Mouse (Mus musculus) midbrain, embryonic 11.5 days (tissue): ENCODE results near the gene Iqschfp. TPM values are rescaled to one million over a fixed set of nuclear protein-coding genes. Genes with fewer than 3 reads are reported as not detected.

Experiments used
- ATAC-seq: fragments of 200-750 bp; cut with Nextera tagmentation; 2 replicates; pipeline ENCODE4 v1.8.0; 2017; ENCODE audit warnings: moderate TSS enrichment, moderate library complexity; ENCODE audit not compliant: low FRiP score
- DNase-seq: peaks from one replicate; pipeline ENCODE4 v3.0.0; 2015; ENCODE audit warnings: low spot score; ENCODE audit errors: missing footprints
- H3K27ac ChIP-seq: fragments of 300-500 bp; sonication (generic); 2 replicates; pipeline ENCODE4 v1.5.1; 2014; ENCODE audit warnings: low read depth, low read length
- H3K27me3 ChIP-seq: fragments of 300-500 bp; sonication (generic); 2 replicates; pipeline ENCODE4 v1.6.1; 2014; ENCODE audit warnings: mild to moderate bottlenecking, low read length, moderate library complexity, mixed read lengths; ENCODE audit not compliant: control insufficient read depth, insufficient read depth
- H3K36me3 ChIP-seq: fragments of 300-500 bp; sonication (generic); 2 replicates; pipeline ENCODE4 v1.6.1; 2014; ENCODE audit warnings: mild to moderate bottlenecking, low read length, moderate library complexity, mixed read lengths; ENCODE audit not compliant: control insufficient read depth, insufficient read depth
- H3K4me1 ChIP-seq: fragments of 300-500 bp; sonication (generic); 2 replicates; pipeline ENCODE4 v1.6.1; 2014; ENCODE audit warnings: low read length; ENCODE audit not compliant: control insufficient read depth, insufficient read depth
- H3K4me2 ChIP-seq: fragments of 300-500 bp; sonication (generic); 2 replicates; pipeline ENCODE4 v1.6.1; 2014; ENCODE audit warnings: mild to moderate bottlenecking, moderate library complexity
- H3K4me3 ChIP-seq: fragments of 300-500 bp; sonication (generic); 2 replicates; pipeline ENCODE4 v1.5.1; 2014; ENCODE audit warnings: low read depth, low read length
- H3K9ac ChIP-seq: fragments of 300-500 bp; sonication (generic); 2 replicates; pipeline ENCODE4 v1.6.1; 2014; ENCODE audit warnings: low read length
- H3K9me3 ChIP-seq: fragments of 300-500 bp; sonication (generic); 2 replicates; pipeline ENCODE4 v1.6.1; 2016; ENCODE audit warnings: low read length; ENCODE audit not compliant: control insufficient read depth
- WGBS: fragments of 180-500 bp; shearing (Covaris S2); extraction: QIAGEN DNeasy Blood & Tissue Kit; methylation state at CpG from one replicate; pipeline ENCODE4 v1.1.7; 2014; 5-methylcytosine and 5-hydroxymethylcytosine counted together
- polyA plus RNA-seq: library from polyadenylated mRNA; unstranded; fragments of >200 nt; fragmentation: Nextera tagmentation; extraction: Ambion mirVana; gene quantifications from 2 replicates; pipeline ENCODE4 v1.2.1, GENCODE M21; 2014

Iqschfp gene
- polyA plus RNA-seq, 1 experiment from 2014 or later = 2.6 TPM

GRCm38 (mm10) chr3:68576431-68576830 lies 684.4 kb downstream of the Iqschfp start:
- ATAC-seq (no peak), DNase-seq (no peak)
- WGBS = 23% methylated on average over 7 of the region's 7 CpGs
- Histone ChIP-seq H3K27ac (no peak overlapping the region), H3K9me3 (no peaks in the 10 kb centered on the region), H3K27me3 (no peaks in the 10 kb centered on the region), H3K9ac (0 out of 2 replicates have a peak overlapping the region, but pooled peaks have one; percentile 16), H3K4me3 (no peak overlapping the region), H3K36me3 (no peaks in the 10 kb centered on the region), H3K4me2 (no peak overlapping the region), H3K4me1 (peaks cover 20% of the 10 kb centered on the region)

GRCm38 (mm10) chr3:68576948-68577347 lies 684.9 kb downstream of the Iqschfp start:
- ATAC-seq = no peak
- WGBS = 65% methylated on average over 5 of the region's 5 CpGs
- no peak for DNase-seq
- Histone ChIP-seq H3K4me1 (peaks cover 20% of the 10 kb centered on the region), H3K27ac (no peak overlapping the region; the same call in 1 of the 2 replicates), H3K9ac (0 out of 2 replicates have a peak overlapping the region, but pooled peaks have one; percentile 16), H3K9me3 (no peaks in the 10 kb centered on the region), H3K4me3 (no peak overlapping the region), H3K4me2 (no peak overlapping the region), H3K36me3 (no peaks in the 10 kb centered on the region), H3K27me3 (no peaks in the 10 kb centered on the region)

- ATAC-seq (no peak), DNase-seq (no peak)
- no peak overlapping the region for H3K9ac ChIP-seq
- peaks cover 34% of the 10 kb centered on the region for H3K4me1 ChIP-seq
- 72% methylated on average over 13 of the region's 13 CpGs for WGBS
- no peak overlapping the region for H3K27ac ChIP-seq
- no peaks in the 10 kb centered on the region for H3K27me3 ChIP-seq
- H3K4me2 ChIP-seq = no peak overlapping the region
- H3K9me3 ChIP-seq = no peaks in the 10 kb centered on the region
- no peak overlapping the region for H3K4me3 ChIP-seq
- H3K36me3 ChIP-seq = no peaks in the 10 kb centered on the region
These were observed 689.6 kb downstream of the Iqschfp start for GRCm38 (mm10) chr3:68581591-68581990.

- Histone ChIP-seq H3K36me3 (no peaks in the 10 kb centered on the region), H3K9ac (no peak overlapping the region), H3K4me2 (no peak overlapping the region), H3K27ac (no peak overlapping the region), H3K4me3 (no peak overlapping the region), H3K4me1 (peaks cover 33% of the 10 kb centered on the region), H3K9me3 (no peaks in the 10 kb centered on the region), H3K27me3 (no peaks in the 10 kb centered on the region)
- ATAC-seq (0 out of 2 replicates have a peak, but pooled peaks have one; percentile 10), DNase-seq (no peak)
- WGBS = 78% methylated on average over 12 of the region's 12 CpGs
These were observed 690.2 kb downstream of the Iqschfp start for GRCm38 (mm10) chr3:68582103-68582740.

GRCm38 (mm10) chr3:68583031-68583693 lies 691.1 kb downstream of the Iqschfp start:
- Histone ChIP-seq H3K9ac (peak overlapping the region; percentile 49; the same call in 1 of the 2 replicates), H3K4me3 (no peak overlapping the region), H3K36me3 (no peaks in the 10 kb centered on the region), H3K27ac (peak overlapping the region; percentile 77), H3K4me1 (peaks cover 35% of the 10 kb centered on the region), H3K4me2 (peak overlapping the region; percentile 25), H3K9me3 (no peaks in the 10 kb centered on the region), H3K27me3 (no peaks in the 10 kb centered on the region)
- WGBS = 16% methylated on average over 14 of the region's 14 CpGs
- ATAC-seq (no peak), DNase-seq (peak; percentile 94)

GRCm38 (mm10) chr3:68583771-68584511 lies 691.9 kb downstream of the Iqschfp start:
- H3K27ac ChIP-seq = peak overlapping the region; percentile 77
- 56% methylated on average over 14 of the region's 14 CpGs for WGBS
- no peaks in the 10 kb centered on the region for H3K36me3 ChIP-seq
- H3K4me1 ChIP-seq = peaks cover 35% of the 10 kb centered on the region
- H3K27me3 ChIP-seq = no peaks in the 10 kb centered on the region
- DNase-seq = no peak
- H3K9me3 ChIP-seq = no peaks in the 10 kb centered on the region
- H3K4me3 ChIP-seq = no peak overlapping the region
- H3K9ac ChIP-seq = no peak overlapping the region; the same call in 1 of the 2 replicates
- H3K4me2 ChIP-seq = peak overlapping the region; percentile 25
- peak; percentile 57 for ATAC-seq

GRCm38 (mm10) chr3:68585213-68585612 lies 693.2 kb downstream of the Iqschfp start:
- H3K4me2 ChIP-seq = no peak overlapping the region
- DNase-seq (no peak), ATAC-seq (no peak)
- H3K36me3 ChIP-seq = no peaks in the 10 kb centered on the region
- H3K9me3 ChIP-seq = no peaks in the 10 kb centered on the region
- H3K4me1 ChIP-seq = peaks cover 39% of the 10 kb centered on the region
- no peak overlapping the region for H3K27ac ChIP-seq
- no peaks in the 10 kb centered on the region for H3K27me3 ChIP-seq
- 67% methylated on average over 4 of the region's 4 CpGs for WGBS
- no peak overlapping the region for H3K9ac ChIP-seq
- no peak overlapping the region for H3K4me3 ChIP-seq

GRCm38 (mm10) chr3:68586646-68587064 lies 694.6 kb downstream of the Iqschfp start:
- Histone ChIP-seq H3K9ac (no peak overlapping the region), H3K4me2 (no peak overlapping the region)
- peak; percentile 45; the same call in 1 of the 2 replicates for ATAC-seq

More at GRCm38 (mm10) chr3:68586646-68587064, 694.6 kb downstream of the Iqschfp start:
- H3K27me3 ChIP-seq = no peaks in the 10 kb centered on the region
- peak overlapping the region; percentile 74; the same call in 1 of the 2 replicates for H3K27ac ChIP-seq
- H3K4me1 ChIP-seq = peaks cover 44% of the 10 kb centered on the region
- H3K4me3 ChIP-seq = no peak overlapping the region
- H3K36me3 ChIP-seq = no peaks in the 10 kb centered on the region
- no peaks in the 10 kb centered on the region for H3K9me3 ChIP-seq
- WGBS = 37% methylated on average over 9 of the region's 9 CpGs
- no peak for DNase-seq
